Mouse (Mus musculus) embryonic facial prominence, embryonic 11.5 days (tissue): ENCODE measurements around the gene Wwox. TPM values are rescaled to one million over a fixed set of nuclear protein-coding genes. Genes with fewer than 3 reads are reported as not detected.

Source experiments
- ATAC-seq: fragments of 200-750 bp; cut with Nextera tagmentation; replicated peaks from 2 replicates; pipeline ENCODE4 v1.8.0; 2017; ENCODE audit warnings: low read depth; ENCODE audit not compliant: insufficient number of reproducible peaks, low FRiP score, low TSS enrichment
- DNase-seq: peaks from one replicate; pipeline ENCODE4 v3.0.0-alpha.2; 2015; ENCODE audit warnings: low spot score
- H3K27ac ChIP-seq: fragments of 300-500 bp; sonication (generic); replicated peaks from 2 replicates; pipeline ENCODE4 v1.5.1; 2014; ENCODE audit warnings: mild to moderate bottlenecking, low read depth, low read length, control low read depth
- H3K27me3 ChIP-seq: fragments of 300-500 bp; sonication (generic); 2 replicates; pipeline ENCODE4 v1.6.1; 2014; ENCODE audit warnings: mild to moderate bottlenecking, low read length, moderate library complexity, mixed read lengths; ENCODE audit not compliant: control insufficient read depth, insufficient read depth
- H3K36me3 ChIP-seq: fragments of 300-500 bp; sonication (generic); replicated peaks from 2 replicates; pipeline ENCODE4 v1.6.1; 2014; ENCODE audit warnings: low read depth, mild to moderate bottlenecking, low read length, moderate library complexity, mixed read lengths; ENCODE audit not compliant: control insufficient read depth, insufficient read depth
- H3K4me1 ChIP-seq: fragments of 300-500 bp; sonication (generic); 2 replicates; pipeline ENCODE4 v1.6.1; 2014; ENCODE audit warnings: low read length, mixed read lengths; ENCODE audit not compliant: control insufficient read depth, insufficient read depth
- H3K4me2 ChIP-seq: fragments of 300-500 bp; sonication (generic); 2 replicates; pipeline ENCODE4 v1.6.1; 2014; ENCODE audit warnings: low read depth, mild to moderate bottlenecking, control low read depth, low read length, moderate library complexity
- H3K4me3 ChIP-seq: fragments of 300-500 bp; sonication (generic); 2 replicates; pipeline ENCODE4 v1.5.1; 2014; ENCODE audit warnings: low read depth, low read length, control low read depth
- H3K9ac ChIP-seq: fragments of 300-500 bp; sonication (generic); replicated peaks from 2 replicates; pipeline ENCODE4 v1.6.1; 2014; ENCODE audit warnings: mild to moderate bottlenecking, control low read depth, low read length
- H3K9me3 ChIP-seq: fragments of 300-500 bp; sonication (generic); replicated peaks from 2 replicates; pipeline ENCODE4 v1.6.1; 2016; ENCODE audit warnings: mild to moderate bottlenecking, low read length, inconsistent platforms, mixed read lengths; ENCODE audit not compliant: control insufficient read depth
- WGBS: fragments of 180-500 bp; shearing (Covaris S2); extraction: QIAGEN DNeasy Blood & Tissue Kit; methylation state at CpG from one replicate; pipeline ENCODE4 v1.1.7; 2014; 5-methylcytosine and 5-hydroxymethylcytosine counted together
- polyA plus RNA-seq: library from polyadenylated mRNA; unstranded; fragments of >200 nt; fragmentation: Nextera tagmentation; extraction: Ambion mirVana; gene quantifications from 2 replicates; pipeline ENCODE4 v1.2.1, GENCODE M21; 2014

Gene Wwox
- polyA plus RNA-seq, 1 experiment from 2014 or later: 7.2 TPM

GRCm38 (mm10) chr8:114878449-114879276, 439.2 kb downstream of the Wwox start:
- no peaks in the 10 kb centered on the region for H3K36me3 ChIP-seq
- no peaks in the 10 kb centered on the region; the same call in 1 of the 2 replicates for H3K4me1 ChIP-seq
- ATAC-seq: no peak
- H3K9ac ChIP-seq: no peak overlapping the region
- DNase-seq: no peak
- 72% methylated on average over 14 of the region's 14 CpGs for WGBS
- no peak overlapping the region for H3K4me3 ChIP-seq
- H3K27ac ChIP-seq: no peak overlapping the region
- no peaks in the 10 kb centered on the region for H3K27me3 ChIP-seq
- H3K4me2 ChIP-seq: no peak overlapping the region
- H3K9me3 ChIP-seq: no peaks in the 10 kb centered on the region

- ATAC-seq (no peak), DNase-seq (no peak)
- Histone ChIP-seq H3K9ac (no peak overlapping the region), H3K4me3 (no peak overlapping the region), H3K36me3 (no peaks in the 10 kb centered on the region), H3K27me3 (no peaks in the 10 kb centered on the region), H3K9me3 (no peaks in the 10 kb centered on the region), H3K4me2 (no peak overlapping the region), H3K4me1 (no peaks in the 10 kb centered on the region; the same call in 1 of the 2 replicates), H3K27ac (no peak overlapping the region)
- WGBS: 83% methylated on average over 4 of the region's 4 CpGs
Observed at GRCm38 (mm10) chr8:114879277-114879568, 439.8 kb downstream of the Wwox start.

- H3K9ac ChIP-seq: no peak overlapping the region
- ATAC-seq (no peak), DNase-seq (no peak)
- no peaks in the 10 kb centered on the region for H3K9me3 ChIP-seq
- no peaks in the 10 kb centered on the region for H3K27me3 ChIP-seq
- H3K4me1 ChIP-seq: no peaks in the 10 kb centered on the region; the same call in 1 of the 2 replicates
- H3K27ac ChIP-seq: no peak overlapping the region
- H3K4me2 ChIP-seq: no peak overlapping the region
- WGBS: 52% methylated on average over 2 of the region's 2 CpGs
- H3K36me3 ChIP-seq: no peaks in the 10 kb centered on the region
- no peak overlapping the region for H3K4me3 ChIP-seq
Observed at GRCm38 (mm10) chr8:114879678-114880077, 440.2 kb downstream of the Wwox start.

GRCm38 (mm10) chr8:114880475-114881135, 441.1 kb downstream of the Wwox start:
- H3K4me2 ChIP-seq: no peak overlapping the region
- no peak for ATAC-seq
- WGBS: 77% methylated on average over 8 of the region's 8 CpGs
- H3K36me3 ChIP-seq: no peaks in the 10 kb centered on the region
- no peak overlapping the region for H3K4me3 ChIP-seq
- H3K27me3 ChIP-seq: no peaks in the 10 kb centered on the region
- no peaks in the 10 kb centered on the region; the same call in 1 of the 2 replicates for H3K4me1 ChIP-seq
- H3K27ac ChIP-seq: no peak overlapping the region
- H3K9ac ChIP-seq: no peak overlapping the region
- no peak for DNase-seq
- H3K9me3 ChIP-seq: no peaks in the 10 kb centered on the region

GRCm38 (mm10) chr8:114881891-114882401, 442.5 kb downstream of the Wwox start:
- Histone ChIP-seq H3K36me3 (no peaks in the 10 kb centered on the region), H3K9ac (no peak overlapping the region), H3K27me3 (no peaks in the 10 kb centered on the region), H3K9me3 (no peaks in the 10 kb centered on the region), H3K4me1 (no peaks in the 10 kb centered on the region; the same call in 1 of the 2 replicates), H3K27ac (no peak overlapping the region), H3K4me2 (no peak overlapping the region), H3K4me3 (no peak overlapping the region)
- DNase-seq (peak; percentile 33), ATAC-seq (no peak)
- 73% methylated on average over 5 of the region's 5 CpGs for WGBS

- Histone ChIP-seq H3K4me1 (no peaks in the 10 kb centered on the region; the same call in 1 of the 2 replicates), H3K9me3 (no peaks in the 10 kb centered on the region), H3K36me3 (no peaks in the 10 kb centered on the region), H3K9ac (no peak overlapping the region), H3K4me3 (no peak overlapping the region), H3K4me2 (no peak overlapping the region), H3K27me3 (no peaks in the 10 kb centered on the region), H3K27ac (no peak overlapping the region)
- no peak for ATAC-seq
- peak; percentile 12 for DNase-seq
- 38% methylated on average over 4 of the region's 4 CpGs for WGBS
Observed at GRCm38 (mm10) chr8:114882504-114882903, 443.0 kb downstream of the Wwox start.

- ATAC-seq (no peak), DNase-seq (no peak)
- 84% methylated on average over 11 of the region's 11 CpGs for WGBS
- no peaks in the 10 kb centered on the region for H3K27me3 ChIP-seq
- no peaks in the 10 kb centered on the region; the same call in 1 of the 2 replicates for H3K4me1 ChIP-seq
- no peak overlapping the region for H3K27ac ChIP-seq
- no peaks in the 10 kb centered on the region for H3K9me3 ChIP-seq
- no peak overlapping the region for H3K4me3 ChIP-seq
- H3K9ac ChIP-seq: no peak overlapping the region
- no peaks in the 10 kb centered on the region for H3K36me3 ChIP-seq
- H3K4me2 ChIP-seq: no peak overlapping the region
Observed at GRCm38 (mm10) chr8:114882936-114883606, 443.6 kb downstream of the Wwox start.
